Mouse (Mus musculus) mouse embryonic stem cell (cell line): ENCODE measurements around the gene Gnat1.

Source experiments
- in situ Hi-C, 2 experiments: fragments of 300-500 bp; cut with MboI; formaldehyde crosslinking; loops; 1 replicate in 1 of 2; 3 replicates in 1 of 2; pipeline ENCODE4 v1.14.3; 2019 to 2020; ENCODE audit warnings: low sequenced_read_pairs in 2 of 2, low pct_unique_long_range_greater_than_20kb in 1 of 2, mixed read lengths in 1 of 2; ENCODE audit not compliant: unreplicated experiment in 1 of 2

Gnat1 gene

DNA sequence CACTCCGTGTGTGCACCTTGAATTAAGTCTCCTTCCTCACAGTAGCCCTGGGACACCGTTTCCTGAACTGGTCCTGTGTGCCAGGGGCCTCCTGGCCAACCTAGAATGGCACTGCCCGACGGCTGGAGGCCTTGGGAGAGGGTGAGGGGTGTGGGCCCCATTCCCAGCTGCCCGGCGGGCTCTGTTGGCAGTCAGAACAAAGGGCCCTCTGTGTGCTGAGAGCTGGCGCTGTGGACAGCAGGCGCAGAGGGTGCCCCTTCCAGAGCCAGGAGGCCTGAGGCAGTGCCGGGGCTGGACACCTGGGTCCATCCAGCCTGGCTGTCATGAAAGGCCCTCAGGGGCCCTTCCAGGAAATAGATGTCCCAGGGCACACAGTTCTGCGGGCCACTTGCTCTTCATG, 20.0 kb downstream of the Gnat1 start:
- in situ Hi-C loops, result no loop called here

DNA sequence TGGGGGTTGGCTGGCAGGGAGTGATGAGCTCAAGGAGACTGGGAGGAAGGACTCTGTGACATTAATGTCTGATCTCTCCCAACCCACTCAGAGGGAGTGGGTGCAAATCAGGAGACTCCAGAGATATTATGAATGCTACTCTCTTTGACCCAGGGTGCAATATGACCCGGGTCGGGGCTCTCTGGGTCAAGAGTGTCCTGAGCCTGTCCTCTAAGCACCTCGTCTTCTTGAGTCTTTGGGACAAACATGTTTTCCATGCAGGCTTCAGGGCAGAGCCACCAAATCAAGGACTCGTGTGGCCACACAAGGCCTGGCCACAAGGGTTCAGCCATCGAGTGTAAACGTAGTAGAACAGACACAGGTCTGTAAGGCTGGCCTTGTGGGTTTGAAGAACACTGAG, 21.4 kb downstream of the Gnat1 start:
- in situ Hi-C loops, result no loop called here

DNA sequence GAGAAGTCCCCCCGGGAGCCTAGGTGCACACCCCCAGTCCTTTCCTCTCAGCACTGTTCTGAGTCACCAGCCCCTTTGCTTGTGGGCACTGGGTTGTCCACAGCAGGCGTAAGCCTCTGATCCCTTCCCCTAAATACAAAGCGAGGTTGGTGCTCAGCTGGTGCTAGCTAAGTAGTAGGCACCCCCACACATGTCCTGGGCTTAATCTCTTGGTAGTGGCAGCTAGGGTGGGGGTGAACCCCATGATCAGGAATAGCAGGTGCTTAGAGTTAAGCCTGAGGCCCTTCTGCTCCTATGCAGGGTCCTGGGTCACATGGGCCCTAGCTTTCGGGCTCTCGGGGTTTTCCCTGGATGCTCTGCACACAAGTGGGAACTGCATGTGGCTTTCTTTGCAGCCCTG, 22.4 kb downstream of the Gnat1 start:
- in situ Hi-C loops, result no loop called here

DNA sequence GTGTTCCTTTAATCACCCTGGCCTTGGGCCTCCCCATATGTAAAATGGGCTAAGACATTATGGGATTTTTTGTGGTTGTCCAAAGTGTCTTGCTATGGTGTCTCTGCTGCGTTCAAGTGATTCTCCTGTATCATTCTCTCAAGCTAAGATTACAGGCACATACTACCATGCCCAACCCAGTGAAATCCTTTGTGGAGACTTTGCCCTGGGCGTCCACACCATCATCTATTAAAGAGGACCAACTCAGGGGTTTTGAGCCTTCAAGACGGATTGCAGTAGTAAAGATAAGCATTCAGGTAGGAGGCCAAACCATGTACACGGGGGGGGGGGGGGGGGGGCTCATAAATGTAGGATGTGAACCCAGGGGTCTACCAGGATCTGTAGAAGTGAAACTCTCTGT, 24.9 kb downstream of the Gnat1 start:
- in situ Hi-C loops, result no loop called here

DNA sequence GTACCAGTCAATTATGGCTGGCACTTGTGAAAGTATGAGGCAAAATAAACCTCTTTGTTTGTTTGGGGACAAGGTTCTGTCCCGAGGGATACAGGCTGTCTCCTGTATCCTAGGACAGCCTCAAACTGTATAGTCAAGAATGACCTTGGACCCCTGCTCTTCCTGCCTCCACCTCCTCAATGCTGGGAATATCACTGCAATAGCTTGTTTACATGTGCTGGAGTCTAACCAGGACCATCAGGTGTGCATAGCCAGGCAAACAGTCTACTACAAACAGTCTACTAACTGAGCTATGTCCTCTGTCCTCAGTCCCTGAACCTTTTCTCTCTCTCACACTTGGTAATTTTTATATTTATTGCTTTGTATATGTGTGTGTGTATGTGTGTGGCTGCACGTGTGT, 26.0 kb downstream of the Gnat1 start:
- in situ Hi-C loops, result no loop called here

DNA sequence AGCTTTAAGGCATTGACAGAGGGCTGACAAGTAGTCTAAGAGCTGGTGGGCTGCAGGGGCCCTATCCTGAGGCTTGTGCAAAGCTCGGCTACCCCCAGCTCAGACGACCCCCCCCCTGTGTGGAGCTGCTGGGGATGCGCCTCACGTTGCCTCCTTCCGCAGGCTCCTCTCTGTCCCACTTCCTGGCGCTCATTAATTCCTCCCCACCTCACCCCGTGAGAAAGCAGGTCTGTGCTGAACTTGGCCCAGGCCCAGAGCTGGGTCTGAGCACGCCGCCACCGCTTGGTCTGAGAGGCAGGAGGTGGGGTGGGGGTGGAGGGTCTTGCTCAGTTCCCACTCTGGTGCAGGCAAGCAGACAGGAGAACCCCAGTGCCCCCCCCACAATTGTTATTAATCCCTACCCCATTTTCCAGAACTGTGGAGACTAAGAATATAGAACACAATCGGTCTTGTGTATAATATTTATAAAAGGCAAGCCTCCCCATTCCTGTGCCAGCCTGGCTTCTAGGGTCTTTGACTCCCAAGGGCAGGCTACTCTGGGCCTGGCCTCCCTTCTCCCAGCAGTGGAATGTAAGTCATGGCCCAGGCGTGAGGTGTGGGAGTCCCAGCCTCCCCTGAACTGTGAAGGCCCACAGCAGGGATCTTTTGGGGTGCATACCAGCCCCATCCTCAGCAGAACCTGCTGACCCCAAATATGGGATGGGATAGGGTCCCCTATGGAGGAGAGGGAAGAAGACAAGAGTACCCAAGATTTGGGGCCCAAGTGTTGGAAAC, 28.6 kb downstream of the Gnat1 start:
- in situ Hi-C loops, result no loop called here

DNA sequence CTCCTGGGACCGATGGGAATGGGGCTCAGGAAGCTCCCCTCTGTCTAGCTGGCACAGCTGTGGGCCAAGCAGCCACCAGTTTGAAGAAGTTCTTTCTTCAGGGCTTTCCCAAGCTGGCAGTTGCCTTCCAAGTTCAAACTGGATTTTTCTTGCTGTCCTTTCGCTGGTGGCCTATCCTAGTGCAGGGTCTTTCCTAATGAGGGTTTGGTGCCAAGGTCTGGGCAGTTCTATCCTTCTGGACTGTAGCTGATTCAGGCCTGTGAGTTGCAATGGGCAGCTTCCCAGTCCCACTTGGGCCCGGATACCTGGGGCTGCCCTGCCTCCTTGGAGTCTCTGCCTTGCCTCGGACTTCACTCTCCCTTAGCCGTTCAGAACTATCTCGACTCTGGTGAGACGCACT, 29.3 kb downstream of the Gnat1 start:
- in situ Hi-C loops, result no loop called here

DNA sequence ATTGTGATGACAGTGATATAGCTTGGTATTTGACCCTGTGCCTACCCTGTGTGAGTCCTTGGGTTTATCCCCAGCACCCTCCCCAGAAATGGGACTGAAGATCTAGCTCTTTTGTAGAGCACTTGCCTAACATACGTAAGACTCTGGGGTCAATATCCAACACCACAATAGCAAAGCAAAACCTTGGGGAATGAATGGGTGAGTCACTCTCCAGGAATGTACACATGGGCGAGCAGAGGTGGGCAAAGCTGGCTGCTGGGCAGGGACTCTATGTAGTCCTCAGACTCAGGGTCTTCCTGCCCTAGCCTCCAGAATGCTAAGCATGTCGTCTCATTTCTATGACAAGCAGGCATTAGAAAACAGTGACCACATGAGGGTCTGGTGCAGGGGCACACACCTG, 30.7 kb downstream of the Gnat1 start:
- in situ Hi-C loops, result no loop called here

DNA sequence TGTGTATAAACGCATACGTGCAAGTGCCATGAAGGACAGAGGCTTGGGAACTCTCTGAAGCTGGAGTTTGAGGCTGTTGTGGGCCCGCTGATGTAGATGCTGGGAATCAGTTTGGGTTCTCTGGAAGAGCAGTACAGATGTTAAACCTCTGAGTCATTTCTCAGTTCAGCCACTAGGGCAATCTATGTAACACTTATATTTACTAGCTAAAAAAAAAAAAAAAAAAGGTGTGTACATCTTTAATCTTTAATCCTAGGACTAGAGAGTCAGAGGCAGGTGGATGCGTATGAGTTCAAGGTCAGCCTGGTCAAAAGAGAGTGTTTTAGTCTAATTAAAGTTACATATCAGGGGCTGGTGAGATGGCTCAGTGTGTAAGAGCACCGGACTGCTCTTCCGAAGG, 32.5 kb downstream of the Gnat1 start:
- in situ Hi-C loops, result no loop called here

DNA sequence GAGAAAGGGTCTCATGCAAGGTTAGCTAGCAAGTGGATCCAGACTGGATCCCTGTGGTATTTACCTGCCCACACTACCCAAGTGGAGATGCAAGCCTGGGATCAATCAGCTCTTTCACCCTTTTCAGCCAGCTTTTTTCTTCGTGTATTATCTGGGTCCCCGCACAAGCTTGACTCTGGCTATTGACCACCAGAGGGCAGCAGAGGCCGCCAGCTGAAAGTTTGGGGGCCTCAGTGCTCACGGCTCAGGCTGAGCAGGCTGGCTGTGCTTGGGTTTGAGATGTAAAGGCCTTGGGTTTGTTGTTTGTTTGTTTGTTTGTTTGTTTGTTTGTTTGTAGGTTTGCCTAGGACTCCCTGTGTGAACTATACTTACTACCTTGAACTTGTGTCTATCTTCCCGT, 33.9 kb downstream of the Gnat1 start:
- in situ Hi-C loops, result no loop called here

DNA sequence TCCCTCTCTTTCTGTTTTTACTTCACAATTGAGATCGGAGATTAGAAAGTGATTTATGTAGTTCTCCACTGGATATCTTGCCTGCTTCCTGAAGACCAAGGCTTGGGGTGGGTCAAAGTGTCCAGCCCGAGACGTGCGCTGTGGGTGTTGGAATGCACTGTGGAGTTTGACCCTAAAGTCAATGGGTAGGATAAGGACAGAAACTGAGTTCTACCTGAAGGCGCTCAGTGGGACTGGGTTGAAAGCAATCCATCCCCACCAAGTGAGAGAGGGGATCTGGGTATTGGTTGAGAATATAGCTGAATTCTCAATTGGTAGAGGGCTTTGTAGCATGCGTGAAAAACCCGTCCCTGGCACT, 34.4 kb downstream of the Gnat1 start:
- in situ Hi-C loops, result no loop called here

DNA sequence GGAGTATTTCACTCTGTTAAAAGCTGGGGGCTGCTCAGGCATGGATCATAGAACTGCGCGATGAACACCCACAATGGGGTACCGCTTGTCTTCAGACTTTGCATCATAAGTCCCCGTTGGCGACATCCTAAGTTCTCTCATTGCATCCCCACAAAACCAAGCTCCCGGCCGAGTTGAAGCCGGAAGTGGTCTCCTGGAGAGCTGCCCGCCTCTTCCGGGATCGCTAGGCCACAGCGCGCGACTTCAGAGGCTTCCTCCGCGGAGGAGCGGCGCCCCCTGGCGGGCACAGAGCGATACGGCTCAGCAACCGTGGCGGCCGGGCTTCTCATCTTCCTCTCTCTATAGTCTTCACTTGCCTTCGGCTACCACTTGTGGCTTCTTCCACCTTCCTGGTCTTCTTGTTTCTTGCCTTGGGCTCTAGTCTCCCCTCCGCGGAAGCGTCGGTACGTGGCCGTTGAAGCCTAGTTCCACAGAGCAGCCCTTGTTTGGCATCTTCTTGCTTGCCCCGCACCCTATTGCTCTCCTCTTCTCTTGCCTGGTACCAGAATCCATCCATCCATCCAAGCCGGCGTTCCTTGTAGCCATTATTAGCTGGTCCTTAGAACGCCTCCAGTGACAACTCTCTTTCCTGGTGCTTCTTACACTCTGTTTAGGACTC, 34.9 kb downstream of the Gnat1 start:
- in situ Hi-C loops, result loop anchor here (5.0 kb wide), 2 partner anchors 37 to 87 kb away; partner anchors contain the start of gene Sema3b (in 1 of the 2)

DNA sequence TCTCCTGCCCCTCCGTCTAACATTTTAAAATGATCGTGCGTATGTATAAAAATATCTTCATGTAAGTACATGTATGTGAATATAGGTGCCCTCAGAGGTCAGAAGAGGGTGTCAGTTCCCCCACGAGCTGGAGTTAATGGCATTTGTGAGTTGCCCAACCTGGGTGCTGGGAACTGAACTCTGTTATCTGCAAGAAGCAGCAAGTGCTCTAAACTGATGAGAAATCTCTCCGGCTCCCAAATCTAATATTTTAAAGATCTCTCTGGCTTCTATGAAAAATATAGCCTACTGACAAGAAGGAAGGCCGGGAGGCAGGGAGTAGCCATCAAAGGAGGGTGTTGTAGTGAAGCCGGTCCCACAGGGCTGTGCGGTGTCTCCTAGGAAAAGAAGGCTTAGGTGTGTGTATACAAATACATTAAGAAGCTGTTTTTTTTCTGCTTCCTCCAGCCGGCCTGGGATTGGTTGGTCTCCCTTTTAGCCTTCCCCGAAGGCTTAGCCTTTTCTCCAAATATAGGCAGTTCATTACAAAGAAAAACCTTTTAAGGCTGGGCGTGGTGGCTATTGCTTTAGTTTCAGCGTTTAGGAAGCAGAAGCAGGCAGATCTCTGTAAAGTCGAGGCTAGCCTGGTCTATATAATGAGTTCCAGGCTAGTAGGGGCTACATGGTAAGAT, 35.8 kb downstream of the Gnat1 start:
- in situ Hi-C loops, result loop anchor here (5.0 kb wide), 2 partner anchors 36 to 86 kb away; partner anchors contain the start of gene Sema3b (in 1 of the 2)

DNA sequence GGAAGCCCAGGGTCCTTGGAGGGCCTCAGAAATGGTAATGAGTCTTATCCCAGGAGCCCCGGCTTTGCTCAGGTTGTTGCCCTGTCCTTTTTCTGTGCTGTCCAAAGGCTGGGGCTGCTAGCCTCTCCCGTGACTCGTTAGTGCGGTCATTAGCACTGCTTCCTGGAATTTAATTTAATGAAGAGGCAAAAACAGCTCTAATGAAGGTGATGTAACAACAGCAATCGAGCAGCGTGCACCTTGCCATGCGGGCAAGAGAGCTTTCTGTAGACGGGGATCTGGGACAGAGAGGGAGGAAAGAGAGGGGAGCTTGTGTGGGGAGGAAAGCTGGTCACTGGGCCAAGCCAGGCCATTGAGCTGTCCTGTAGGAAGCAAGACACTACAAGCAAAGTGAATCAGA, 37.8 kb downstream of the Gnat1 start:
- in situ Hi-C loops, result loop anchor here (5.0 kb wide), 2 partner anchors 34 to 84 kb away; partner anchors contain the start of gene Sema3b (in 1 of the 2)

DNA sequence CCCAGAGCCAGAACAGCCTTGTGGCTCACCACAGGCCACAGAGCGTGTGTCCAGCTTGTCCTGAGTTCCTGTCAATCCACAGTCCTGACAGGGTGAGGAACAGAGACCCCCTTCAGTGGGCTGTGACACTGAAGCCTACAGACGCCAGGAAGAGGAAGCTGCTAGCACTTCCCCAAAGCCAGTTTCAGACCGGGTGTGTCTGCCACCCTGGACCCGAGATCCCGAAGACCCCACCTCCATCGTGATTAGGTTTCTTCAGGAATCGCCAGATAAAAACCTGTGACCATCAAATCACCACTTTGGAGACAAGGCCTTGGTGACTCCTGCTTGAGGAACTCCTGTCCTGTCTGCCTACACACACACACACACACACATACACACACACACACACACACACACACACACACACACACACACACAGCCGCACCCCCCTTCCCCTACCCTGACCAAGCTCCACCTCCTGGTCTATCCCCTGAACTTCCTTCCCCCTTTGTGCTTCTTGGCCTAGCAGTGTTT, 39.2 kb downstream of the Gnat1 start:
- in situ Hi-C loops, result loop anchor here (5.0 kb wide), 2 partner anchors 33 to 83 kb away; partner anchors contain the start of gene Sema3b (in 1 of the 2)

DNA sequence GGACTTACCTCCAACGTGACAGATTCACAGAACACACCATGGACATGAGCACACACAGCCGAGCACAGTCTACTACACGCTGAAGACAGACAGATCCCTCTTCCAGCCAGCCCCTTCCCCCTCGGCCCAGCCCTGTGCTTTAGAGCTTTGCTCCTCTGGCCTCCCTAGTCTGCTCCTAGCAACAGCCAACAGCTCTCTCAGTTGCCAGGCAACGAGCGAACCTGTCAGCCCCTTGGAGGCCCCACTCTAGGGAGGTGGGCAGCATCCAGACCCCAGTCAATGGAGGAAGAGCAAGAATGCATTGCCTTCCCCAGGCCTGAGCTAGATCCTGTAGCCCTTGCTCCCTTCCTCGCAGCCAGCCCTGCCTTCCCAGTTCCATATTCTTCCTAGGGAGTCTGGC, 42.4 kb downstream of the Gnat1 start:
- in situ Hi-C loops, result no loop called here

DNA sequence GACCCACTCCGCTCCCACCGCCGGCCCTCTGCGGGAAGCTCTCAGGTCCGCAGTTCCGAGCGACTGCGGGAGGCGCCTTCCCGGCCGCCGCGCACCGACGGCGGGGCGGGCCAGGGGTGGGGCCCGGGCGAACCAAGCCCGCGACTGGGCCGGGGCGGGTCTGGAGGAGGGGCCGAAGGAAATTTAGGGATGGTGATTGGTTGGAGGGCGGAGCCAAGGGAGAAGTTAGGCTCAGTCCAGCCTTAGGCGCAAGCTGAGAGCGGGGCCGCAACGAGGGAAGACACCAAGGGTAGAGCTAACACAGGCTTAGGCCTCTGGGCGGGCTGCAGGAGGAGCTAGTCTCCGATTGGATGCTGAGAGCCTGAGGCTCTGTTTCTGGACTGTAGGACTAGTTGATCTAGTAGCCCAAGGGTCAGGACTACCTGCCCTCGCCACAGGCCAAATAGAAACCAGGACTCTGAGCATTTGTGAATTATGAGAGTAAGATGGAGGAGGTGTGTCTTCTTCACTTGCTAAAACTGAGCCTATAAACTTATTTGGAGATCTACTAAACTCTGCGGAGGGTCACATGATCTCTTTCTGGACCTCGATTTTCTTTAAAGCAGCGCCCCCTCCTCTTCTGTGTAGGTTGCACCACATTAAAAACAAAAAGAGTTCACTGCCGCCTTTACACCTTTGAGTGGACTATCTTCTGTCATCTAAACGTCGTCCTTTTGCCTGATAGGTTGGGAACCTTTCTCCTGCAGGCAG, 44.1 kb downstream of the Gnat1 start, which contains the start of gene Gnai2:
Gnai2 (minus strand) TSS at position 89 of the 750 bp plus-strand sequence.
- in situ Hi-C loops, result no loop called here

DNA sequence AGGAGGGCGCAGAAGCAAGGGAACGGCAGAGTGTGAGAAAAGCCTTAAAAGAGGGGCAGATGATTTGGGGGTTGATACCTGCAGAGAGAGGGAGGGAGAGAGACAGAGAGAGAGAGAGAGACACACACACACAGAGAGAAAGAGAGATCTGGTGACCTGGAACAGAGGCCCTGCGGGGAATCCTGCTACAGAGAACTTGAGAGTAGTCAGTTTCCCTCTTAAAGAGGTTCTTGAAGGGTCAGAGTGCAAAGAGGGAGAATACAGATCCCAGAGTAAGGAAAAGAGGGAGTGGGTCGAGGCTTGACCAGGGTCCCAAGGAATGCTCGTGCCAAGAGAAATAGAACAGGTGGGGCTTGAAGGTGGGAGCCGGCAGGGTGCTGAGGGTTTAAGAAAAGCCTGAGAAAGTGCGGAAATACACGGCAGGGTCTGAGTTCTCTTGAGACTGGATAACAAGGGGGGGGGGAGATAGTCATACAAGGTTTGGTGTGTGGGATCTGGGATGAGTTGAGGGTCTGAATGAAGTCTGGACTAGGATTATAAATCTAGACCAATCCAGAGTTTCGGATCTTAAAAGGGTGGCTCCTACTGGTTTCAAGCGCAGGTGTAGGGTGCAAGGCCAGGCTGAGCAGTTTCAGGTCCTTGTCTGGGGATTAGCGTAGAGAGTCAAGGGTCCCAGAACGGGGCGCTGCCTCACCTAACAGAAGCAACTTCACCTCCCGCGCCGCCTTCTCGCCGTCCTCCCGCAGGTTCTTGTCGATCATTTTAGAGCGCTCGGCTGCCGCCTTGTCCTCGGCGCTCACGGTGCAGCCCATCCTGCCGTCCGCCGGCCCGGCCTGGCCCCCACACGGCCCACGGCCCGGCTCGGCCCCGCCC, 44.9 kb downstream of the Gnat1 start:
- in situ Hi-C loops, result no loop called here
